Mouse (Mus musculus): Measurements from ENCODE around the gene Slfn5. TPM values are rescaled to one million over a fixed set of nuclear protein-coding genes. Genes with fewer than 3 reads are reported as not detected.
"Not testable (repeated sequence)": the region's sequence is repeated elsewhere in the genome, so short reads cannot be mapped to it uniquely, and the experiment has no call there.

Slfn5 gene
- total RNA-seq (2021) = 10 to 100 TPM; 18.9 to 27.1 TPM
- long read RNA-seq, experiment 1, partial matches to known transcripts = 0 of 10 reads
- long read RNA-seq, experiment 1, other reads (novel, unspliced or antisense) = 10 of 10 reads
- long read RNA-seq, experiment 2, partial matches to known transcripts = 0 of 12 reads
- long read RNA-seq, experiment 2, other reads (novel, unspliced or antisense) = 12 of 12 reads

- peak; percentile 73 for DNase-seq
Measured at GRCm38 (mm10) chr11:82950736-82951481, at the start of gene Slfn5. TSS of gene Slfn5 (plus strand) at chr11:82951349.

GRCm38 (mm10) chr11:82901606-82902310 is 49.4 kb upstream of the Slfn5 start:
- no peak for DNase-seq

- no peak for DNase-seq
Measured at GRCm38 (mm10) chr11:82904952-82905351, 46.2 kb upstream of the Slfn5 start.

- no peak for DNase-seq
Measured at GRCm38 (mm10) chr11:82905816-82906215, 45.3 kb upstream of the Slfn5 start.

- DNase-seq = peak; percentile 84
Measured at GRCm38 (mm10) chr11:82907651-82908607, 43.2 kb upstream of the Slfn5 start, which contains the start of gene Nle1. TSS of gene Nle1 (minus strand) at chr11:82908411.

- no peak for DNase-seq
Measured at GRCm38 (mm10) chr11:82908608-82908989, 42.5 kb upstream of the Slfn5 start.

- no peak for DNase-seq
Measured at GRCm38 (mm10) chr11:82910250-82910649, 40.9 kb upstream of the Slfn5 start, which contains the start of gene Unc45b. TSS of gene Unc45b (plus strand) at chr11:82910550.

GRCm38 (mm10) chr11:82910679-82911389 is 40.3 kb upstream of the Slfn5 start:
- DNase-seq = peak; percentile 85

- no peak for DNase-seq
Measured at GRCm38 (mm10) chr11:82914711-82915352, 36.3 kb upstream of the Slfn5 start.

- no peak for DNase-seq
Measured at GRCm38 (mm10) chr11:82920768-82921167, 30.4 kb upstream of the Slfn5 start.

GRCm38 (mm10) chr11:82921691-82922090 is 29.5 kb upstream of the Slfn5 start:
- DNase-seq = no peak

GRCm38 (mm10) chr11:82923910-82924309 is 27.2 kb upstream of the Slfn5 start:
- DNase-seq = not testable (repeated sequence)

- no peak for DNase-seq
Measured at GRCm38 (mm10) chr11:82928897-82929632, 22.1 kb upstream of the Slfn5 start.

GRCm38 (mm10) chr11:82929633-82929950 is 21.6 kb upstream of the Slfn5 start:
- DNase-seq = no peak

- DNase-seq = not testable (repeated sequence)
Measured at GRCm38 (mm10) chr11:82930391-82930955, 20.7 kb upstream of the Slfn5 start.

- not testable (repeated sequence) for DNase-seq
Measured at GRCm38 (mm10) chr11:82931161-82931560, 20.0 kb upstream of the Slfn5 start.

- DNase-seq = not testable (repeated sequence)
Measured at GRCm38 (mm10) chr11:82931671-82932450, 19.3 kb upstream of the Slfn5 start.

- DNase-seq = no peak
Measured at GRCm38 (mm10) chr11:82933186-82933585, 18.0 kb upstream of the Slfn5 start.

- no peak for DNase-seq
Measured at GRCm38 (mm10) chr11:82943336-82943735, 7.8 kb upstream of the Slfn5 start.

All from gastrocnemius, postnatal 25 days (tissue).